Mouse (Mus musculus) cerebellum, adult 2 months (tissue): Measurements from ENCODE around the gene Pnpla2.

Experiments used
- CTCF ChIP-seq: fragments of 200-500 bp; IDR thresholded peaks from 2 replicates; pipeline ENCODE4 v1.5.1; 2011; ENCODE audit warnings: low read depth, mild to moderate bottlenecking, control low read depth, low read length, moderate library complexity, borderline replicate concordance; ENCODE audit not compliant: insufficient read depth
- POLR2A ChIP-seq: fragments of 200-500 bp; IDR thresholded peaks from 2 replicates; pipeline ENCODE4 v1.6.1; 2011; ENCODE audit warnings: low read length, control low read depth, borderline replicate concordance; ENCODE audit not compliant: insufficient read depth

DNA sequence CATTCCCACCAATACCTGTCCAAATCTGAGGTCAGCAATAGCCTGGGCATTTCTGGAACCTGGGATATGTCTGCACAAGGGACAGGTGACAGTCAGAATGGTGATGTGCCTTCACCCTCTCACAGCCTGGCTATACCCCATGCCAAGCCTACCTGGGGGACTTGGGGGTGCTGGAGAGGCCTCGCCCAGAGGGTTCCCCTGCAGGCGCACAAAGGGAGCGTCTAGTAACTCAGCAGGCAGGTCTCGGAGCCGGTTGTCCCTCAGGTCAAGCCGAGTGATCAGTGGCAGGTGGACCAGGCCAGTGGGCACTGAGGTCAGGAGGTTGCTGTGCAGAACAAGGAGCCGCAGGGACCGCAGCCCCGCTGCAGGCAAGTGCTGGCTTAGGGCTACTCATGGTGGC lies 13.5 kb upstream of the Pnpla2 start:
- TF ChIP-seq CTCF (no peak), POLR2A (no peak)
